Mouse (Mus musculus) 416B (cell line): ENCODE measurements around the gene Gm10401.
A peak's percentile ranks its signal among the peaks of the same experiment; 100 is the strongest.

Source experiments
- DNase-seq: peaks from one replicate; pipeline ENCODE4 v3.0.0; 2011; ENCODE audit warnings: low read depth

The Gm10401 gene

GRCm38 (mm10) chr5:115098195-115098594, at the start of gene Gm10401:
TSS of gene Gm10401 (minus strand) at chr5:115098295.
- DNase-seq: no peak

DNA sequence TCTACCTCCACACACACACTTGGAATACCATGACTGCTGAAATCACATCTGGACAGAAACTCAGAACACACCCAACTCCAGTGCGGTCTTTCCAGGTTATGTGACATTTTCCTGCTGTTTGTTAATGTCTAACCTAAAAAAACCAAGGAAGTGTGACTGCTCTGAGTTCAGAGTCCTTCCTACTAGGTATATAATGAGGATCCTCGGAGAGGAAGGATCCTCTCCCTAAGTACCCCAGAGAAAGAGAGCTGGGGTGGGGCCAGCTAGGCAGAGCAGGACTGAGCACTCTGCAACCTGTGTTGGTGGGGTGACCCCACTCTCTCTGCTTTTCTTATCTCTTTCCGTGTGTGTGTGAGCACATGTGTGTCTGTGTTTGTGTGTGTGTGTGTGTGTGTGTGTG, 49.3 kb upstream of the Gm10401 start:
- no peak for DNase-seq

GRCm38 (mm10) chr5:115146747-115147130, 48.6 kb upstream of the Gm10401 start:
- DNase-seq: no peak

- DNase-seq: no peak
These were observed 48.1 kb upstream of the Gm10401 start for GRCm38 (mm10) chr5:115145976-115146746.

GRCm38 (mm10) chr5:115145253-115145968, 47.3 kb upstream of the Gm10401 start:
- no peak for DNase-seq

DNA sequence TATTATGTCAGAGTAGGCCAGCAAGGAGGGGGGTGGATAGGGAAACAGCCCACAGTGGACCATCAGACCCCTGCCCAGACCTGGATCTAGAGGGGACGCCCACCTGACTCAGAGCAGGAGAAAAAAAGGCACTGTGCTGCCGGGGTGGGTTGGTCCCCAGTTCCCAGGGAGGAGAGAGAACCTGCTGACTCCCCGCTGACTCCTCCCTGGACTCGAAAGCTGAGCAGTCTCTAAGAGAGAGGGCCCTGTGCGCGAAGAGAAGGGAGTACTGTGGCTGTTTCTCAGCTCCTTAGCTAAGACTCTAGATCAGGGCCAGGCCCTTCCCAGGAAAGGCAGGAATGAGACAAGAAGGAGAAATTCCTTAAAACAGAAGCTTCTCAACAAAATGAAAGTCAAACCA, 46.4 kb upstream of the Gm10401 start:
- DNase-seq: no peak

DNA sequence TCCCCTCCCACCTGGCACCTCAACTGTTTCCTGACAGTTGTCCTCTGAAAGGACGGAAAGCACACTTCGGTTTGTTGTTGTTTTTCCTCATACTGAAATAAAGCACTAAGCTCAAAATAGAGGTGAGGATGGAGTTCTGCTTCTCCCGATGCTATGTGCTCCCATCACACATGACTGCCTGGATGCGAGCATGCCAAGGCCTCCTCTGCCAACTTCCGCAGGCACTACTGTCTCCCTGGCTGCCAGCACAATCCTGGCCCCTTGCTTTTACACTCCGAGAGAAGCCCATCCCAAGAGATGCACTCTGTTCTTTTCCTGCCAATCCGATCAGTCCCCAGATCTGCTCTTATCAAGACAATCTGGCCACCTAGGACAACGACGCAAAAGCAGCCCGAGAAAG, 45.5 kb upstream of the Gm10401 start:
- DNase-seq: no peak

DNA sequence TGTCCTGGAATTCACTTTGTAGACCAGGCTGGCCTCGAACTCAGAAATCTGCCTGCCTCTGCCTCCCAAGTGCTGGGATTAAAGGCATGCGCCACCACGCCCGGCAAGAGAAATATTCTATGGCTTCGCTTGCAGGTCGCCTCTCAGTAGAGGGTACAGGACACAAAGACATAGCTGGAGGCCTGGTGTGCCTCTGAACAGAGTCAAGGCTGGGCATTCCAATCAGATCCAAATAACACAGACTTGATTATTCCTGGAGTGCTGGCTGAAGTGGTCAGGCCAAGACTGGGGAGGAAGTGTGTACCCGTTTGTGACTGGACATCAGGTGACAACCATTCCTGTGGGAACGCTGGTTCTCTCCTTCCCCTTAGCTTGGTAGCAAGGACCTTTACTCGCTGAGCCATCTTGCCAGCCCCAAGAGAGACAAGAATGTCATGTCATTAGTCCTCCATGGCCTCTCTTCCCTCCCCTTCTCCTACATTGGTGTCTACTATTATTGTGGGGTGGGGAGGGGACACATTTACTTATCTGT, 44.1 kb upstream of the Gm10401 start:
- no peak for DNase-seq

- DNase-seq: no peak
These were observed 42.6 kb upstream of the Gm10401 start for GRCm38 (mm10) chr5:115140726-115141125.

DNA sequence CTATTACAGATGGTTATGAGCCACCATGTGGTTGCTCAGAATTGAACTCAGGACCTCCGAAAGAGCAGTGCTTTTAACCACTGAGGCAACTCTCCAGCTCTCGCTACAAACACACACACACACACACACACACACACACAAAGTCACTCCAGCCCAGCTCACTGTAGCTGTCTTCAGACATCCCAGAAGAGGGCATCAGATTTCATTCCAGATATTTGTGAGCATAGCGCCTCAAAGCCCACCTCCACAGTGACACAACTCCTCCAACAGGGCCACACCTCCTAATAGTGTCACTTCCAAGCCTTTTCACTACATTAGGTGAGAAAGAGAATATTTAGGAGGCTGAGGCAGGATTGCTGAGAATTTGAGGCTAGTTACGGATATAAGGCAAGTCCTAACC, 41.0 kb upstream of the Gm10401 start:
- peak; percentile 67 for DNase-seq

- DNase-seq: peak; percentile 83
These were observed 36.4 kb upstream of the Gm10401 start, which contains the start of gene Unc119b for GRCm38 (mm10) chr5:115134234-115135165. TSS of gene Unc119b (minus strand) at chr5:115134975.

GRCm38 (mm10) chr5:115133358-115134066, 35.4 kb upstream of the Gm10401 start:
- no peak for DNase-seq

- no peak for DNase-seq
These were observed 34.4 kb upstream of the Gm10401 start for GRCm38 (mm10) chr5:115132465-115132864.

DNA sequence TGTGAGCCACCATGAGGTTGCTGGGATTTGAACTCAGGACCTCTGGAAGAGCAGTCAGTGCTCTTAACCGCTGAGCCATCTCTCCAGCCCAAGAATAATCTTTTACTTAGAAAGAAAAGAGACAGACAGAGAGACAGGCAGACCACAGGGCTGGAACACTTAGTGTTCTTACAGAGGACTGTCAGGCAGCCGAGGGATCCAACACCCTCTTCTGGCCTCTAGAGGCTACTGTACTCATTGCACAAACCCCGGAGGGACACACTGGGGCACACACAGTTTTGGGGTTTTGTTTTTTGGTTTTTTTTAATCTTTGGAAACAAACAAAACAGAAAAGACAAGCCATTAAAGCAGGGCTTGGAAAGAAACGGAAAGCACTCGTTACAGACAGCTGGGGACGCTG, 31.2 kb upstream of the Gm10401 start:
- no peak for DNase-seq

- DNase-seq: no peak
These were observed 29.5 kb upstream of the Gm10401 start for GRCm38 (mm10) chr5:115127421-115128179.

GRCm38 (mm10) chr5:115126578-115127312, 28.6 kb upstream of the Gm10401 start:
- peak; percentile 88 for DNase-seq

DNA sequence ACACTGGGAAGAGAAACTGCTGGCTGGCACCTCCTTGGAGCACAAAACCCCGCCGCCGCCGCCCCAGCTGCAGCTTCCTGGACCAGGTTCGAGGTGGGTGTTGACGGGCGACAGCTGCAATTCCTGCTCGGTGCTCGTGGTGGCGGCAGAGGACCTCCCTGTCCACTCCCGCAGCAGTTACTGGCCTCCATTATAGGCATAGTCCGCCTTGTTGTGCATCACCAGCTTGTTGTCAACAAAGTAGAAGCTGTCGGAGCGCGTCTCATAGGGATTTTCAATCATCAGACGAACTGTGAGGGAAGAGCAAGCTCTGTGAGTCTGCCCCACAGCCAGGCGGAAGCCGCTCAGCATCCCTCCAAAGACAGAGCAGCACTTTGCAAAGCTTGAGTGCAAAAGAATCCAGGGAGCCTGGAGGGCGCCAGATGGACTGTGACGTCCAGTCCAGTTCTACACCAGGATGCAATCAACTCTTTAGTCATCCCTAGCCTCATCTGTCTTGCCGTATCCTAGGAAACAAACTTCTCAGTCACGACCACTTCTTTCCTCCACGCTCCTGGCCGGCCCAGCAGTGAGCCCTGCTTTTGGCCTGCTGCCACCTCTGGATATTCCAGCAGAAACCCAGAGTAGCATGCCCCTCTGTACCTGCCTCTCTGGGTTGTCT, 27.2 kb upstream of the Gm10401 start:
- DNase-seq: peak; percentile 79

GRCm38 (mm10) chr5:115124690-115125089, 26.6 kb upstream of the Gm10401 start:
- no peak for DNase-seq

- no peak for DNase-seq
These were observed 22.9 kb upstream of the Gm10401 start for GRCm38 (mm10) chr5:115120978-115121377.
